Mouse (Mus musculus): Measurements from ENCODE around the gene Prkcz. TPM values are rescaled to one million over a fixed set of nuclear protein-coding genes. Genes with fewer than 3 reads are reported as not detected.

Prkcz gene
- polyA plus RNA-seq, 1 experiment: 33.3 TPM

DNA sequence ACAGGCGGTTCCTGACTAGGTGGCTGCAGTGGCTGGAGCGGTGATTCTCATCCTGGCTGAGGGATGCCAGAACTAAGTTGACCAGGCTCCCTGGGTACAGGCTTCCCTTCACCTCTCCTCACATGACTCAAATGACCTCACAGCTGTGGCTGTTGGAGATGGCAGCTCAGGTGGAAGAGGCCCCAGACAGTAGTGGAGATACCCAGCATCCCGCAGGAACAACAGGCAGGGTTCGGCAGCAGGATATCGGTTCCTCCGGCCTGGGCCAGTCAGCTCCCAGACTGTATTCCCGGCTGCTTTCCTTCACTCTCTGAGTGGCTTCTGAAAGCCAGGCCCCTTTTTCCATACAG is 60.1 kb downstream of the Prkcz start:
- Histone ChIP-seq H3K9ac (ENCODE audit: low read depth, poor library complexity, severe bottlenecking) (no peak overlapping the region), H3K9me3 (replicated peaks; ENCODE audit: control insufficient read depth, insufficient read depth, low read length, poor library complexity, severe bottlenecking) (no peaks in the 10 kb centered on the region), H3K4me3 (ENCODE audit: low read depth, low read length) (no peak overlapping the region), H3K27me3 (ENCODE audit: control insufficient read depth, insufficient read depth, low read length, poor library complexity, severe bottlenecking) (no peaks in the 10 kb centered on the region), H3K4me1 (ENCODE audit: control insufficient read depth, insufficient read depth, low read length) (no peaks in the 10 kb centered on the region), H3K27ac (ENCODE audit: insufficient read depth, low read length) (no peak overlapping the region), H3K36me3 (ENCODE audit: control insufficient read depth, insufficient read depth, low read length, poor library complexity, severe bottlenecking) (no peaks in the 10 kb centered on the region)
- TF ChIP-seq POLR2A (IDR thresholded peaks at IDR 0.05; ENCODE audit: insufficient read depth, low read length) (no peak), CTCF (IDR thresholded peaks at IDR 0.05; ENCODE audit: low read depth, low read length) (no peak), EP300 (IDR thresholded peaks at IDR 0.05; ENCODE audit: insufficient read depth, low read depth, low read length) (no peak)

DNA sequence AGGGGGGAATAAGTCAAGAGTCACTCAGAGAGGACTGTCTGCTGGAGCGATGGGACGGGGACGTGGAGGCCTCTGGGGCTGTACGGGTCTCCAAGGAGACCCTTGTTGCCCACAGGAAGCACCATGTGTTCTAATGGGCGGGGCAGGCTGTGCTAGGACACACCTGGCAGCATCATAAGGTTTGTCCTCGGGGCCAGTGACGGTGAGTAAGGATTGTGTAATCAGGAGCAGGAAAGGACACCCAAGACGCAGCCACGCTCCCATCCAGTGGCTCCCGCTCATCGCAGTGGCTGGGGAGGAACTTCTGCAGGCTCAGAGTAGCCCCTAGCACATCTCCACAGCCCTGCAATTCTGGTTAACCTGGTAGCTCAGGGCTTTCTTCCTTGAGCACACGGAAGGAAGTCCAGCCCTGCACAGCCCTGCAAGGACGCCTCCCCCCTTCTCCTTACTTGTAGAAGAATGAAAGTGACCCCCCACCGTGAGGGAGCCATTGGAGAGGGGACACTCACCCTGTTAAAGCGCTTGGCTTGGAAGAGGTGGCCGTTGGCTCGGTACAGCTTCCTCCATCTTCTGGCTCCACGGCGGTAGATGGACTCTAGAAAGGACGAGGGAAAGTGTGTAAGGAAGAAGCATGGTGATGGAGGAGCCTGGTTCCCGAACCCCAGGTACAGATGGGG is 60.6 kb downstream of the Prkcz start:
- Histone ChIP-seq H3K4me3 (ENCODE audit: low read depth, low read length) (no peak overlapping the region), H3K36me3 (ENCODE audit: control insufficient read depth, insufficient read depth, low read length, poor library complexity, severe bottlenecking) (no peaks in the 10 kb centered on the region), H3K27me3 (ENCODE audit: control insufficient read depth, insufficient read depth, low read length, poor library complexity, severe bottlenecking) (no peaks in the 10 kb centered on the region), H3K27ac (ENCODE audit: insufficient read depth, low read length) (no peak overlapping the region), H3K4me1 (ENCODE audit: control insufficient read depth, insufficient read depth, low read length) (no peaks in the 10 kb centered on the region), H3K9ac (ENCODE audit: low read depth, poor library complexity, severe bottlenecking) (no peak overlapping the region), H3K9me3 (replicated peaks; ENCODE audit: control insufficient read depth, insufficient read depth, low read length, poor library complexity, severe bottlenecking) (no peaks in the 10 kb centered on the region)
- TF ChIP-seq POLR2A (IDR thresholded peaks at IDR 0.05; ENCODE audit: insufficient read depth, low read length): no peak
- TF ChIP-seq CTCF (IDR thresholded peaks at IDR 0.05; ENCODE audit: low read depth, low read length): no peak
- TF ChIP-seq EP300 (IDR thresholded peaks at IDR 0.05; ENCODE audit: insufficient read depth, low read depth, low read length): no peak

DNA sequence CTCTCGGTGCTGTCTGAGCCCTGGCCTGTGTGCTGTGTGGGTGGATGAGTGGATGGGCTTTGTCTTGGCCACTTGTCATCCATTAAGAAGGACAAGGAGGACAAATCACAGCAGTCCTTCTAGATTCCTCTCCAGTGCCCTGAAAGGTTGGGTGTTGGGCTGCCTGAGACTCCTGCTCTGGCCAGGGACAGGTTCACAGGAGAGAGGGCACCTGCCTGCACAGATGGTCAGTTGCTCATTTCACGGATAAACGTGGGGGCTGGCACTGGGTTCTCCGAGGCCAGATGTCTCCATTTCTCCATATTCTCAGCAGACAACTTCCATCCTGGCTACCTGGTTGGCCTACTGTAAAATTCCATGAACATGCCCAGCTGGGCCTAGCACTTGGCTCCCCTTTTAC is 62.3 kb downstream of the Prkcz start:
- TF ChIP-seq POLR2A (IDR thresholded peaks at IDR 0.05; ENCODE audit: insufficient read depth, low read length): no peak
- TF ChIP-seq CTCF (IDR thresholded peaks at IDR 0.05; ENCODE audit: low read depth, low read length): no peak
- TF ChIP-seq EP300 (IDR thresholded peaks at IDR 0.05; ENCODE audit: insufficient read depth, low read depth, low read length): no peak
- H3K4me3 ChIP-seq (ENCODE audit: low read depth, low read length): no peak overlapping the region
- H3K36me3 ChIP-seq (ENCODE audit: control insufficient read depth, insufficient read depth, low read length, poor library complexity, severe bottlenecking): no peaks in the 10 kb centered on the region
- H3K4me1 ChIP-seq (ENCODE audit: control insufficient read depth, insufficient read depth, low read length): no peaks in the 10 kb centered on the region
- H3K9ac ChIP-seq (ENCODE audit: low read depth, poor library complexity, severe bottlenecking): no peak overlapping the region
- H3K27me3 ChIP-seq (ENCODE audit: control insufficient read depth, insufficient read depth, low read length, poor library complexity, severe bottlenecking): no peaks in the 10 kb centered on the region
- no peak overlapping the region for H3K27ac ChIP-seq (ENCODE audit: insufficient read depth, low read length)
- H3K9me3 ChIP-seq (replicated peaks; ENCODE audit: control insufficient read depth, insufficient read depth, low read length, poor library complexity, severe bottlenecking): no peaks in the 10 kb centered on the region

DNA sequence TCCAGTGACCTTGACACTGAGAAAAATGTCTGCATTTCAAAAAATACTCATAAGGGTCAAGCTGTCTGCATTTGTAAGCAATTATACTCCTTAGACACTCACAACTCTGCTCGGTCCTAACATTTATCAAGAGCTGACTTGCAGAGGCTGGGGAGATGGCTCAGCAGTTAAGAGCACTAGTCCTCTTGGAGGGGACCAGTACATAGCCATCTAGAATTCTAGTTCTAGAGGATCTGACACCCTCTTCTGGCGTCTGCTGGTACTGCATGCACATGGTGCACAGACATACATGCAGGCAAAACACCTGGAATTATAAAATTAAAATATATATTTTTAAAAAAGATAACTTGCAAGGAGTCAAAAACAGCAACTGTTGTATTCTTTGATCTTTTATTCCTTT is 64.1 kb downstream of the Prkcz start:
- Histone ChIP-seq H3K4me3 (ENCODE audit: low read depth, low read length) (no peak overlapping the region), H3K27me3 (ENCODE audit: control insufficient read depth, insufficient read depth, low read length, poor library complexity, severe bottlenecking) (no peaks in the 10 kb centered on the region), H3K36me3 (ENCODE audit: control insufficient read depth, insufficient read depth, low read length, poor library complexity, severe bottlenecking) (no peaks in the 10 kb centered on the region), H3K9me3 (replicated peaks; ENCODE audit: control insufficient read depth, insufficient read depth, low read length, poor library complexity, severe bottlenecking) (no peaks in the 10 kb centered on the region), H3K4me1 (ENCODE audit: control insufficient read depth, insufficient read depth, low read length) (no peaks in the 10 kb centered on the region), H3K9ac (ENCODE audit: low read depth, poor library complexity, severe bottlenecking) (no peak overlapping the region), H3K27ac (ENCODE audit: insufficient read depth, low read length) (no peak overlapping the region)
- no peak for TF ChIP-seq EP300 (IDR thresholded peaks at IDR 0.05; ENCODE audit: insufficient read depth, low read depth, low read length)
- TF ChIP-seq CTCF (IDR thresholded peaks at IDR 0.05; ENCODE audit: low read depth, low read length): no peak
- no peak for TF ChIP-seq POLR2A (IDR thresholded peaks at IDR 0.05; ENCODE audit: insufficient read depth, low read length)

DNA sequence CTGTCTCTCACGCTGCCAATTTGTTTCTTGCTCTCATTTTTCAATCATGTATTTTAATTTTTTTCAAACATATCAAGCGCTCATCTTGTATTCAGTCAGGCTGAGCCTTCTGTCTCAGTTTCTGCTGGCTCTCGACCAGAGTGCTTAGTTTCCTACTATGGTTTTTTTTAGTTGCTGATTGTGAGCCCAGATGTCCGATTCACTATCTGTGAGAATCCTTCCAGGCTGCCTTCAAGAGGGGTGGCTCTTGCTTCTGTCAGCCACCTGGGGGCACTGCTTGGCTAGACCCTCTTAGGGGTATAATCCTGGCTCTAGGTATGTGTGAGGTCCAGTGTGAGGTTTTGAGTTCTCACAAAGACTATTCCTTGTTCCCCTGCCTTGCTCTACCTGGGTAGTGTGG is 65.2 kb downstream of the Prkcz start:
- Histone ChIP-seq H3K36me3 (ENCODE audit: control insufficient read depth, insufficient read depth, low read length, poor library complexity, severe bottlenecking) (no peaks in the 10 kb centered on the region), H3K27ac (ENCODE audit: insufficient read depth, low read length) (no peak overlapping the region), H3K4me1 (ENCODE audit: control insufficient read depth, insufficient read depth, low read length) (no peaks in the 10 kb centered on the region), H3K4me3 (ENCODE audit: low read depth, low read length) (no peak overlapping the region), H3K9me3 (replicated peaks; ENCODE audit: control insufficient read depth, insufficient read depth, low read length, poor library complexity, severe bottlenecking) (no peaks in the 10 kb centered on the region), H3K9ac (ENCODE audit: low read depth, poor library complexity, severe bottlenecking) (no peak overlapping the region), H3K27me3 (ENCODE audit: control insufficient read depth, insufficient read depth, low read length, poor library complexity, severe bottlenecking) (no peaks in the 10 kb centered on the region)
- peak; percentile 22 for TF ChIP-seq CTCF (IDR thresholded peaks at IDR 0.05; ENCODE audit: low read depth, low read length)
- no peak for TF ChIP-seq EP300 (IDR thresholded peaks at IDR 0.05; ENCODE audit: insufficient read depth, low read depth, low read length)
- no peak for TF ChIP-seq POLR2A (IDR thresholded peaks at IDR 0.05; ENCODE audit: insufficient read depth, low read length)

DNA sequence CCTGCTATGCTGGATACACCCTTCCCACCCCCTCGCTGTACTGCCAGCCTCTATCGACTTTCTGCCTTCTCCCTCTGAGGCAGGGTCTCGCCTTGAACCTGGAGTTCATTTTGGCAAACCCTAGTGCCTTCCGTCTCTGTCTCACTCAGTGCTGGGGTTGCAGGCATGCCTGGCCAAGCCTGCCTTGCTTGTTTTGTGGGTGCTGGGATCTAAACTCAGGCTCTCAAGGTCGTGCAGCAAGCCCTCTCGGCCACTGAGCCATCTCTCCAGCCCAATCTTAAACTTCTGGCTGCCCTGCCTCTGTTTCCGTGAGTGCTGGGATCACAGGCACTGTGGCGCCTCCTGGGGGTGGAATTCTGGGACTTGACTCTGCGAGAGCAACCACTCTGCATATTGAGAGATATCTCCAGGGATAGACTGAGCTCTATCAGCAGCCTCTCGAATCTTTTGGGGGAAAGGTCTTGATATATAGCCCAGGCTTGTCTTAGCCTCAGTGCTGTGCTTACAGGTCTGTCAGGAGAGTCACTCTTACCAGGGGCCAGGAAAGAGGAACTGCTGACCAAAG is 66.1 kb downstream of the Prkcz start:
- Histone ChIP-seq H3K4me1 (ENCODE audit: control insufficient read depth, insufficient read depth, low read length) (no peaks in the 10 kb centered on the region), H3K27ac (ENCODE audit: insufficient read depth, low read length) (no peak overlapping the region), H3K36me3 (ENCODE audit: control insufficient read depth, insufficient read depth, low read length, poor library complexity, severe bottlenecking) (no peaks in the 10 kb centered on the region), H3K9ac (ENCODE audit: low read depth, poor library complexity, severe bottlenecking) (no peak overlapping the region), H3K4me3 (ENCODE audit: low read depth, low read length) (no peak overlapping the region), H3K9me3 (replicated peaks; ENCODE audit: control insufficient read depth, insufficient read depth, low read length, poor library complexity, severe bottlenecking) (no peaks in the 10 kb centered on the region), H3K27me3 (ENCODE audit: control insufficient read depth, insufficient read depth, low read length, poor library complexity, severe bottlenecking) (no peaks in the 10 kb centered on the region)
- TF ChIP-seq EP300 (IDR thresholded peaks at IDR 0.05; ENCODE audit: insufficient read depth, low read depth, low read length) (no peak), CTCF (IDR thresholded peaks at IDR 0.05; ENCODE audit: low read depth, low read length) (peak; percentile 29)
